Mouse (Mus musculus): ENCODE data around the gene Gm4491.
A peak's percentile ranks its signal among the peaks of the same experiment; 100 is the strongest.

Gene Gm4491

DNA sequence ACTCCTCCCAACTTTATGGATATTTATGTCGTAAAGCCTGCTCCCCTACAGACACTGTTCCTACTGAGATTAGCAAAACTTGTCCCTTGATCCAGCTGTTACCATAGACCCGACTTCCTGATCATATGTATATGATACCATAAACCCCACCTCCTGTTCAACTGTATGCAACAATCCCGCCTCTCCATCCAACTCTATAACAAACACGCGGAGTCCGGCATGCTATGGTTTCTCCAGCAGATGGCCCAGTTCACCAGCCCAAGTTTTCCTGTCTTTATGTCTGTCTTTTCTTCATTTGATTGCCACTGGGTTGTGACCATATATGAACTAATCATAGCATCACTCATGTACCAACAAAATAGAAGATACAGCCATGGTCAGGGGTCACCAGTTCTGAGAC, 40.1 kb downstream of the Gm4491 start:
- no peak for DNase-seq

DNA sequence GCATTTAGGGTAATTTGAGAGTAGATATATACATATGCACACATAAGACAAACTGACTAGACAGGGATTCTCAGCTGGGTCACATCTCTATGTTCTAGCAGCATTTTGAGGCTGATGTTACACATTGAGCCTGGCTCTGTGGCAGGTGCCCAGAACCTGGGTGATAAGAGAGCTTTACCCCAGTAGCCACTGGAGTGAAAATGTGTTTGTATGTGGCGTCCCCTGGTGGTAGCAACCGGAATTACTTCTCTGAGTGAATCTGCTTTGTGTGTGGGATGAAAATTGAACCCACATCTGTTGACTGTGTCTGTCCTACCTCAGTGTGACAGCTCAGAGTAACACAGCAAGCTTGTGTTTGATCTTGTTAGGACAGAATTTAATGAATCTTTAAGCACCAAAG, 45.8 kb downstream of the Gm4491 start:
- DNase-seq: peak; percentile 69

DNA sequence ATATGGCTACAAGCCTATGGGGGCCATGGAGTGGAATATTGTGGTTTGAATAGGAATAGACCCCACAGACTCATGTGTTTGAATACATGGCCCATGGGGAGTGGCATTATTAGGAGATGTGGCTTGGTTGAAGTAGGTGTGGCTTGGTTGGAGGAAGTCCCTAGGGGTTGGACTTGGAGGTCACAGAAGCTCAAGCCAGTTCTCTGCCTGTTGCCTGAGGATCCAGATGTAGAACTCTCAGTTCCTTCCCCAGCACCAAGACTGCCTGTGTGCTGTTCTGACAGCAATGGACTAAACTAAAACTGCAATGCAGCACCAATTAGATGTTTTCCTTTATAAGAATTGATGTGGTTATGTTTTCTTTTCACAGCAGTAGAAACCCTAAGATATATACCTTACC, 49.6 kb downstream of the Gm4491 start:
- DNase-seq: no peak
